ENCODE assay signal across 16 mouse cellular contexts in genomic region chr15:83368261-83368660, GRCm38 (mm10). TPM values are rescaled to one million over a fixed set of nuclear protein-coding genes. Genes with fewer than 3 reads are reported as not detected.
DNase-seq lines count a peak whose midpoint lies in the region; ATAC-seq and TF ChIP-seq lines count a peak whose summit lies in the region.
"Had no signal": no experiment of that assay in that cellular context is flagged by ENCODE, and none has a peak within 500 bp of the region (broad histone marks: within the 10 kb centered on the region; RNA-seq: fewer than 3 reads in every experiment).

No protein-coding gene starts in this region.

- no peak for ATAC-seq in kidney, embryonic 15.5 days (replicated peaks; ENCODE audit: low FRiP score)
- no peak for ATAC-seq in lung, embryonic 14.5 days (ENCODE audit: insufficient read depth)
- no peak for ATAC-seq in monocyte, adult 5-6 weeks (replicated peaks; ENCODE audit: insufficient number of reproducible peaks, low FRiP score, low TSS enrichment, poor library complexity, severe bottlenecking)
- no peak for ATAC-seq in midbrain, embryonic 11.5 days (ENCODE audit: low FRiP score)
- ATAC-seq: forebrain, embryonic 16.5 days had no signal

- no peak overlapping the region for H3K9ac ChIP-seq in kidney, embryonic 15.5 days
- no peak overlapping the region for H3K9ac ChIP-seq in lung, embryonic 14.5 days
- H3K9ac ChIP-seq in midbrain, embryonic 11.5 days (ENCODE audit: low read length): no peak overlapping the region
- H3K9ac ChIP-seq: heart, embryonic 13.5 days; liver, embryonic 14.5 days; stomach, embryonic 15.5 days had no signal

- peak; percentile 49 for DNase-seq in kidney, adult 11 months
- peak; percentile 75 for DNase-seq in lung, embryonic 14.5 days
- DNase-seq in lung, postnatal 10 days: no peak
- peak; percentile 53 for DNase-seq in lung, postnatal 36 days
- DNase-seq in urinary bladder, postnatal 4 days (ENCODE audit: low spot score in 2 of 2): no peak
- no peak for DNase-seq in midbrain, embryonic 11.5 days (ENCODE audit: low spot score, missing footprints)
- DNase-seq: adrenal gland, adult 8-10 months; right cerebral cortex, postnatal 14 days; thymus, postnatal 36 days had no signal

- peaks cover 8% of the 10 kb centered on the region; the same call in 1 of the 2 replicates for H3K36me3 ChIP-seq in kidney, embryonic 15.5 days
- H3K36me3 ChIP-seq in lung, embryonic 14.5 days (ENCODE audit: insufficient read depth): 0 out of 2 replicates have a peak, but pooled peaks cover 4% of the 10 kb centered on the region
- no peaks in the 10 kb centered on the region for H3K36me3 ChIP-seq in midbrain, embryonic 11.5 days (ENCODE audit: control insufficient read depth, insufficient read depth, low read length)
- H3K36me3 ChIP-seq: stomach, embryonic 15.5 days had no signal

- no peak overlapping the region for H3K4me3 ChIP-seq in kidney, embryonic 15.5 days (replicated peaks)
- no peak overlapping the region for H3K4me3 ChIP-seq in lung, embryonic 14.5 days (ENCODE audit: low read depth, low read length)
- H3K4me3 ChIP-seq in midbrain, embryonic 11.5 days (ENCODE audit: low read depth, low read length): no peak overlapping the region
- H3K4me3 ChIP-seq: erythroblast, embryonic 14.5 days; heart, embryonic 13.5 days; stomach, embryonic 15.5 days had no signal

- H3K9me3 ChIP-seq in kidney, embryonic 15.5 days (replicated peaks): no peaks in the 10 kb centered on the region
- H3K9me3 ChIP-seq in lung, embryonic 14.5 days (ENCODE audit: low read depth, low read length): no peaks in the 10 kb centered on the region
- no peaks in the 10 kb centered on the region for H3K9me3 ChIP-seq in midbrain, embryonic 11.5 days (ENCODE audit: control insufficient read depth, low read length)
- H3K9me3 ChIP-seq: heart, embryonic 13.5 days; stomach, embryonic 15.5 days had no signal

- H3K4me2 ChIP-seq in kidney, embryonic 15.5 days: no peak overlapping the region
- H3K4me2 ChIP-seq in lung, embryonic 14.5 days: no peak overlapping the region
- no peak overlapping the region for H3K4me2 ChIP-seq in midbrain, embryonic 11.5 days

- TF ChIP-seq CTCF in lung, embryonic 14.5 days (IDR thresholded peaks at IDR 0.05; ENCODE audit: low read depth): no peak

- 84% methylated on average over 2 of the region's 2 CpGs for WGBS in kidney, embryonic 15.5 days
- WGBS in lung, embryonic 14.5 days: 69% methylated on average over 2 of the region's 2 CpGs
- 83% methylated on average over 2 of the region's 2 CpGs for WGBS in midbrain, embryonic 11.5 days

- no peaks in the 10 kb centered on the region for H3K27me3 ChIP-seq in kidney, embryonic 15.5 days
- H3K27me3 ChIP-seq in lung, embryonic 14.5 days (ENCODE audit: insufficient read depth, low read length): no peaks in the 10 kb centered on the region
- H3K27me3 ChIP-seq in midbrain, embryonic 11.5 days (ENCODE audit: control insufficient read depth, insufficient read depth, low read length): peaks cover 4% of the 10 kb centered on the region
- H3K27me3 ChIP-seq: stomach, embryonic 15.5 days had no signal

- H3K27ac ChIP-seq in kidney, embryonic 15.5 days: no peak overlapping the region
- no peak overlapping the region for H3K27ac ChIP-seq in lung, embryonic 14.5 days (ENCODE audit: low read depth)
- no peak overlapping the region for H3K27ac ChIP-seq in midbrain, embryonic 11.5 days (ENCODE audit: low read depth, low read length)
- H3K27ac ChIP-seq: heart, embryonic 13.5 days; liver, embryonic 14.5 days had no signal

- H3K4me1 ChIP-seq in kidney, embryonic 15.5 days: peaks cover 10% of the 10 kb centered on the region
- 0 out of 2 replicates have a peak, but pooled peaks cover 6% of the 10 kb centered on the region for H3K4me1 ChIP-seq in lung, embryonic 14.5 days (ENCODE audit: insufficient read depth)
- no peaks in the 10 kb centered on the region; the same call in 1 of the 2 replicates for H3K4me1 ChIP-seq in midbrain, embryonic 11.5 days (ENCODE audit: control insufficient read depth, insufficient read depth, low read length)

RNA-seq across cellular contexts. Expression of gene Arfgap3, which starts 18.2 kb away (rescaled TPM):
- 35.7 and 36.3 TPM in 2 replicates for polyA plus RNA-seq in kidney, embryonic 15.5 days (2015; fragmentation: Nextera tagmentation; extraction: Ambion mirVana)
- 37.7 and 41.3 TPM in 2 replicates for polyA plus RNA-seq in lung, embryonic 14.5 days (2014; fragmentation: Nextera tagmentation; extraction: Ambion mirVana)
- 15.1 to 26.9 TPM (median 15.7 TPM) in 3 replicates for total RNA-seq in monocyte, adult 5-6 weeks (2017)
- polyA plus RNA-seq in midbrain, embryonic 11.5 days (2014; fragmentation: Nextera tagmentation; extraction: Ambion mirVana): 36.1 and 37.9 TPM in 2 replicates

Comparison
In these comparisons a context has a peak if more than half of its experiments do, and no peak if none do; other contexts are left out.
1. DNase-seq: peak in kidney, adult 11 months (single experiment), lung, embryonic 14.5 days (single experiment) and lung, postnatal 36 days (single experiment); none in lung, postnatal 10 days (single experiment), urinary bladder, postnatal 4 days (0 of 2) and midbrain, embryonic 11.5 days (single experiment).